Mouse (Mus musculus): ENCODE measurements around the gene Hdac8. TPM values are rescaled to one million over a fixed set of nuclear protein-coding genes. Genes with fewer than 3 reads are reported as not detected.
A peak's percentile ranks its signal among the peaks of the same experiment; 100 is the strongest.

The Hdac8 gene
- polyA plus RNA-seq (2012; rRNA removed): 12.7 and 14.4 TPM in 2 replicates

- Histone ChIP-seq H3K27ac (ENCODE audit: insufficient read depth, low read length) (no peak within 1 kb of the TSS; the same call in 1 of the 2 replicates), H3K4me1 (ENCODE audit: control insufficient read depth, insufficient read depth, low read length) (no peaks in the 10 kb centered on the region), H3K4me3 (ENCODE audit: insufficient read depth, low read length) (peak within 1 kb of the TSS; percentile 63)
- TF ChIP-seq CTCF (IDR thresholded peaks at IDR 0.05; ENCODE audit: extremely low read depth, insufficient read depth, low read length): no peak
- TF ChIP-seq POLR2A (IDR thresholded peaks at IDR 0.05; ENCODE audit: extremely low read depth, insufficient read depth, low read length): 0 out of 2 replicates have a peak, but pooled peaks have one; percentile 17
Measured at GRCm38 (mm10) chrX:102504644-102505481, at the start of gene Hdac8. Gene Hdac8, minus strand, starts transcription at chrX:102505359.

- H3K27ac ChIP-seq (ENCODE audit: insufficient read depth, low read length): no peak overlapping the region
- TF ChIP-seq CTCF (IDR thresholded peaks at IDR 0.05; ENCODE audit: extremely low read depth, insufficient read depth, low read length): no peak
- TF ChIP-seq POLR2A (IDR thresholded peaks at IDR 0.05; ENCODE audit: extremely low read depth, insufficient read depth, low read length): no peak
- H3K4me1 ChIP-seq (ENCODE audit: control insufficient read depth, insufficient read depth, low read length): no peaks in the 10 kb centered on the region
- no peak overlapping the region for H3K4me3 ChIP-seq (ENCODE audit: insufficient read depth, low read length)
Measured at GRCm38 (mm10) chrX:102509205-102509604, 4.0 kb upstream of the Hdac8 start.

GRCm38 (mm10) chrX:102504179-102504578 lies 980 bp downstream of the Hdac8 start:
- TF ChIP-seq CTCF (IDR thresholded peaks at IDR 0.05; ENCODE audit: extremely low read depth, insufficient read depth, low read length) (no peak), POLR2A (IDR thresholded peaks at IDR 0.05; ENCODE audit: extremely low read depth, insufficient read depth, low read length) (no peak)
- Histone ChIP-seq H3K27ac (ENCODE audit: insufficient read depth, low read length) (no peak overlapping the region), H3K4me1 (ENCODE audit: control insufficient read depth, insufficient read depth, low read length) (no peaks in the 10 kb centered on the region), H3K4me3 (ENCODE audit: insufficient read depth, low read length) (peak overlapping the region; percentile 63)

GRCm38 (mm10) chrX:102493992-102494730 lies 11.0 kb downstream of the Hdac8 start:
- H3K27ac ChIP-seq (ENCODE audit: insufficient read depth, low read length): no peak overlapping the region
- TF ChIP-seq CTCF (IDR thresholded peaks at IDR 0.05; ENCODE audit: extremely low read depth, insufficient read depth, low read length): 0 out of 2 replicates have a peak, but pooled peaks have one; percentile 14
- no peak for TF ChIP-seq POLR2A (IDR thresholded peaks at IDR 0.05; ENCODE audit: extremely low read depth, insufficient read depth, low read length)
- no peak overlapping the region for H3K4me3 ChIP-seq (ENCODE audit: insufficient read depth, low read length)
- no peaks in the 10 kb centered on the region for H3K4me1 ChIP-seq (ENCODE audit: control insufficient read depth, insufficient read depth, low read length)

- TF ChIP-seq POLR2A (IDR thresholded peaks at IDR 0.05; ENCODE audit: extremely low read depth, insufficient read depth, low read length) (no peak), CTCF (IDR thresholded peaks at IDR 0.05; ENCODE audit: extremely low read depth, insufficient read depth, low read length) (no peak)
- no peak overlapping the region for H3K4me3 ChIP-seq (ENCODE audit: insufficient read depth, low read length)
Measured at GRCm38 (mm10) chrX:102485575-102485974, 19.6 kb downstream of the Hdac8 start.

GRCm38 (mm10) chrX:102479665-102480064 lies 25.5 kb downstream of the Hdac8 start:
- no peak for TF ChIP-seq CTCF (IDR thresholded peaks at IDR 0.05; ENCODE audit: extremely low read depth, insufficient read depth, low read length)
- no peak for TF ChIP-seq POLR2A (IDR thresholded peaks at IDR 0.05; ENCODE audit: extremely low read depth, insufficient read depth, low read length)
- Histone ChIP-seq H3K4me3 (ENCODE audit: insufficient read depth, low read length) (no peak overlapping the region), H3K4me1 (ENCODE audit: control insufficient read depth, insufficient read depth, low read length) (no peaks in the 10 kb centered on the region), H3K27ac (ENCODE audit: insufficient read depth, low read length) (no peak overlapping the region)

More at GRCm38 (mm10) chrX:102485575-102485974, 19.6 kb downstream of the Hdac8 start:
- Histone ChIP-seq H3K4me1 (ENCODE audit: control insufficient read depth, insufficient read depth, low read length) (no peaks in the 10 kb centered on the region), H3K27ac (ENCODE audit: insufficient read depth, low read length) (no peak overlapping the region)

- Histone ChIP-seq H3K4me3 (ENCODE audit: insufficient read depth, low read length) (no peak overlapping the region), H3K4me1 (ENCODE audit: control insufficient read depth, insufficient read depth, low read length) (no peaks in the 10 kb centered on the region), H3K27ac (ENCODE audit: insufficient read depth, low read length) (no peak overlapping the region)
- TF ChIP-seq CTCF (IDR thresholded peaks at IDR 0.05; ENCODE audit: extremely low read depth, insufficient read depth, low read length): 0 out of 2 replicates have a peak, but pooled peaks have one; percentile 2
- no peak for TF ChIP-seq POLR2A (IDR thresholded peaks at IDR 0.05; ENCODE audit: extremely low read depth, insufficient read depth, low read length)
Measured at GRCm38 (mm10) chrX:102478965-102479364, 26.2 kb downstream of the Hdac8 start.

- H3K4me3 ChIP-seq (ENCODE audit: insufficient read depth, low read length): no peak overlapping the region
- TF ChIP-seq CTCF (IDR thresholded peaks at IDR 0.05; ENCODE audit: extremely low read depth, insufficient read depth, low read length) (no peak), POLR2A (IDR thresholded peaks at IDR 0.05; ENCODE audit: extremely low read depth, insufficient read depth, low read length) (no peak)
- no peak overlapping the region for H3K27ac ChIP-seq (ENCODE audit: insufficient read depth, low read length)
- H3K4me1 ChIP-seq (ENCODE audit: control insufficient read depth, insufficient read depth, low read length): no peaks in the 10 kb centered on the region
Measured at GRCm38 (mm10) chrX:102478481-102478880, 26.7 kb downstream of the Hdac8 start.

- H3K4me1 ChIP-seq (ENCODE audit: control insufficient read depth, insufficient read depth, low read length): no peaks in the 10 kb centered on the region
- H3K4me3 ChIP-seq (ENCODE audit: insufficient read depth, low read length): no peak overlapping the region
- no peak overlapping the region for H3K27ac ChIP-seq (ENCODE audit: insufficient read depth, low read length)
- no peak for TF ChIP-seq POLR2A (IDR thresholded peaks at IDR 0.05; ENCODE audit: extremely low read depth, insufficient read depth, low read length)
- TF ChIP-seq CTCF (IDR thresholded peaks at IDR 0.05; ENCODE audit: extremely low read depth, insufficient read depth, low read length): peak; percentile 56
Measured at GRCm38 (mm10) chrX:102476784-102477183, 28.4 kb downstream of the Hdac8 start.

All from cortical plate, adult 2 months (tissue).